Mouse (Mus musculus) intestine, embryonic 16.5 days (tissue): ENCODE measurements around the gene Evi5. TPM values are rescaled to one million over a fixed set of nuclear protein-coding genes. Genes with fewer than 3 reads are reported as not detected.
A peak's percentile ranks its signal among the peaks of the same experiment; 100 is the strongest.
"Not testable (repeated sequence)": the region's sequence is repeated elsewhere in the genome, so short reads cannot be mapped to it uniquely, and the experiment has no call there.

Experiments used
- ATAC-seq: fragments of 200-750 bp; cut with Nextera tagmentation; 2 replicates; pipeline ENCODE4 v1.8.0; 2017; ENCODE audit warnings: moderate TSS enrichment, moderate library complexity
- H3K27ac ChIP-seq: fragments of 300-500 bp; sonication (generic); 2 replicates; pipeline ENCODE4 v1.5.1; 2014; ENCODE audit warnings: mild to moderate bottlenecking, low read length
- H3K27me3 ChIP-seq: fragments of 300-500 bp; sonication (generic); replicated peaks from 2 replicates; pipeline ENCODE4 v1.6.1; 2014; ENCODE audit warnings: low read length, control low read depth, mixed read lengths; ENCODE audit not compliant: control insufficient read depth, insufficient read depth
- H3K36me3 ChIP-seq: fragments of 300-500 bp; sonication (generic); 2 replicates; pipeline ENCODE4 v1.6.1; 2014; ENCODE audit warnings: low read length, control low read depth; ENCODE audit not compliant: control insufficient read depth, insufficient read depth
- H3K4me1 ChIP-seq: fragments of 300-500 bp; sonication (generic); 2 replicates; pipeline ENCODE4 v1.6.1; 2014; ENCODE audit warnings: low read length, control low read depth, mixed read lengths; ENCODE audit not compliant: control insufficient read depth, insufficient read depth
- H3K4me2 ChIP-seq: fragments of 300-500 bp; sonication (generic); 2 replicates; pipeline ENCODE4 v1.6.1; 2014; ENCODE audit warnings: low read depth, low read length, control low read depth
- H3K4me3 ChIP-seq: fragments of 300-500 bp; sonication (generic); 2 replicates; pipeline ENCODE4 v1.5.1; 2014; ENCODE audit warnings: mild to moderate bottlenecking, low read length
- H3K9ac ChIP-seq: fragments of 300-500 bp; sonication (generic); 2 replicates; pipeline ENCODE4 v1.6.1; 2014; ENCODE audit warnings: low read depth, low read length
- H3K9me3 ChIP-seq: fragments of 300-500 bp; sonication (generic); 2 replicates; pipeline ENCODE4 v1.6.1; 2016; ENCODE audit warnings: low read length, control low read depth; ENCODE audit not compliant: control insufficient read depth
- WGBS: fragments of 180-500 bp; shearing (Covaris S2); extraction: QIAGEN DNeasy Blood & Tissue Kit; methylation state at CpG from one replicate; pipeline ENCODE4 v1.1.7; 2014; 5-methylcytosine and 5-hydroxymethylcytosine counted together
- polyA plus RNA-seq: library from polyadenylated mRNA; unstranded; fragments of >200 nt; fragmentation: Nextera tagmentation; extraction: Ambion mirVana; gene quantifications from 2 replicates; pipeline ENCODE4 v1.2.1, GENCODE M21; 2015

Gene Evi5
- polyA plus RNA-seq, 1 experiment from 2014 or later, result 53.4 TPM

DNA sequence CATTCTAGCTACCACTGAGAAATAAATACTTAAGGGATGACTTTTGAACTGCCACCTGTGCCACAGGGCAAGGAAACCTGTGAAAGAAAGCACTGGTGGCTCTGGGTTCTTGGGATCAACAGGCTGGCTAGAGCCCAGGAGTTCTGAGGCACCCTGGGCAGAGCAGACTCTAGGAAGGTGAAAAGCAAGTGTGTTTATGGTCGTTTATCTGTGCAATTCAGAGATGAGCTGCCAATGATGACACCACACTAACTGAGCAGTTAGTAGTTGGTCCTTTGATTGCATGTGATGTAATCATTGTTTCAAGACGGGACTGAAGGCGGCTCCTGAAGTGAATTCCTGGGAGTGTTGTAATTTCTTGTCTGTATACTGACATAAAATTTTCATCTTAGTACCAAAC is 29.4 kb upstream of the Evi5 start:
- 73% methylated on average over 3 of the region's 3 CpGs for WGBS
- H3K4me1 ChIP-seq, result 0 out of 2 replicates have a peak, but pooled peaks cover 2% of the 10 kb centered on the region
- no peaks in the 10 kb centered on the region for H3K27me3 ChIP-seq
- ATAC-seq, result no peak
- H3K9me3 ChIP-seq, result no peaks in the 10 kb centered on the region
- no peak overlapping the region for H3K4me3 ChIP-seq
- no peak overlapping the region for H3K9ac ChIP-seq
- no peak overlapping the region for H3K4me2 ChIP-seq
- H3K36me3 ChIP-seq, result peaks cover 26% of the 10 kb centered on the region
- H3K27ac ChIP-seq, result no peak overlapping the region

DNA sequence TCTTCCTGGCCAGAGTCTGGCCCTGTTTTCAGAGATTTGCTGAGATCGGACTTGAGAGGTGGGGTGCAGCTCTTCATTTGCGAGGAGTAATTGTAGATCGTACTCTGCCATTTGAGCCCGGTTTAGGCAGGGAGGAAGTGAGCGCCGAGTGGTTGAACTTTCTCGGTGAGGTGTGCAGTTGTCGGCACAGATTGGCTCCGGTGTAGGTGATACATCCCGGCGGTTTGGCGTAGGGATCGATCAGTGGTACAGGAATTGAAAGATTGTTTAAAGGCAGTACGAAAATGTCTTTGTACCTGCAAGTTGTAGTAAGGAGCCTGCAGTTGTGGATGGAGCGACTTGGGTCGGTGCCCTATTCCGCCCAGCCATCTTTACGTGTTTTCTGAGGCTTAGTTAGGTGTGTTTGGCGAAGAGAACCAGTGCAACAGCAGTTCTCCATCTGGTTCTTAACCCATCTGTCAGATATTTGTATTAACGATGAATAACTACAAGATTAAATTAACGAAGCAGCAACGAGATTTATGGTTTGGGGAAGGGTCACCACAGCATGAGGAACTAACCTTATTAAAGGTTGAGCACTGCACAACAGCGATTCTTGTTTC is 26.2 kb upstream of the Evi5 start:
- ATAC-seq, result peak; percentile 28; the same call in 1 of the 2 replicates
- under 1% methylated on average over 23 of the region's 23 CpGs for WGBS
- Histone ChIP-seq H3K9ac (peak overlapping the region; percentile 97), H3K4me2 (peak overlapping the region; percentile 69), H3K4me1 (0 out of 2 replicates have a peak, but pooled peaks cover 2% of the 10 kb centered on the region), H3K36me3 (peaks cover 16% of the 10 kb centered on the region), H3K27me3 (0 out of 2 replicates have a peak, but pooled peaks cover 3% of the 10 kb centered on the region), H3K27ac (peak overlapping the region; percentile 77), H3K4me3 (peak overlapping the region; percentile 83), H3K9me3 (no peaks in the 10 kb centered on the region)

DNA sequence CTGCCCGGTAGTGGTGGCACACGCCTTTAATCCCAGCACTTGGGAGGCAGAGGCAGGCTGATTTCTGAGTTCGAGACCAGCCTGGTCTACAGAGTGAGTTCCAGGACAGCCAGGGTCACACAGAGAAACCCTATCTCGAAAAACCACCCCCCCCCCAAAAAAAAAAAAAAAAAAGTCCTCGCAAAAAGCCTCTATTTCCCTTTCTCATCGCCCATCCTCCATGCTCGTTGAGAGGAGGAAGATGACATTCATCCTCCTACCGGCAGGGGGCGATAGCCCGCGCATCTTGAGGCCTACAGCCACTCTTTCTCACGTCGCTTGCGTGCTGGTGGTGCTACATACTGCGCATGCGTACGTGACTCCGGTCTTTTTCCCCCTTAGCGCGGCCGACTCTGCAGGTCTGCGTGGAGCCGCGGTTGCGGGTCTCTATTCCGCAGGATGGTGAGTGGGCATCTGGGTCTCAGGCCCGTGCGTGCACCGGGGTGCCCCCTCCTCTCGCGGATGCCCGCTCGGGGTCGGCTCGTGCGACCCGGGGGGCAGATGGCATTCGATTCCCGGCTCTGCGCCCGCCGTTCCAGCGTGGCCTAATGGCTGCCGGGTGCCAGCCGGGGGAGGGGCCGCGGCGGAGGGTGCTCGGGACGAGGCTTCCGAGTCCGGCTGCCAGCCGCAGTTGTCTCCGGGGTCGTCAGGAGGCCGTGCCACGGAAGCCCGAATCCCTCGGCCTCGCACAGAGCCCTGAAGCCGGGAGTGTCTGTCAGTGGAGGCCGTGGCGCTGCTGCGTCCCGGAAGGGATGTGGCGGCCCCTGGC is 25.5 kb upstream of the Evi5 start, which contains the start of gene Rpl5:
TSS of gene Rpl5 (plus strand) at position 297 of the 808 bp plus-strand sequence.
- H3K4me2 ChIP-seq, result peak within 1 kb of the TSS; percentile 69
- H3K27ac ChIP-seq, result peak within 1 kb of the TSS; percentile 77
- peaks cover 11% of the 10 kb centered on the region for H3K36me3 ChIP-seq
- H3K27me3 ChIP-seq, result 0 out of 2 replicates have a peak, but pooled peaks cover 3% of the 10 kb centered on the region
- peak within 1 kb of the TSS; percentile 83 for H3K4me3 ChIP-seq
- ATAC-seq, result peak; percentile 98
- WGBS, result 3% methylated on average over 66 of the region's 66 CpGs
- peak within 1 kb of the TSS; percentile 97 for H3K9ac ChIP-seq
- 0 out of 2 replicates have a peak, but pooled peaks cover 2% of the 10 kb centered on the region for H3K4me1 ChIP-seq
- H3K9me3 ChIP-seq, result no peaks in the 10 kb centered on the region

DNA sequence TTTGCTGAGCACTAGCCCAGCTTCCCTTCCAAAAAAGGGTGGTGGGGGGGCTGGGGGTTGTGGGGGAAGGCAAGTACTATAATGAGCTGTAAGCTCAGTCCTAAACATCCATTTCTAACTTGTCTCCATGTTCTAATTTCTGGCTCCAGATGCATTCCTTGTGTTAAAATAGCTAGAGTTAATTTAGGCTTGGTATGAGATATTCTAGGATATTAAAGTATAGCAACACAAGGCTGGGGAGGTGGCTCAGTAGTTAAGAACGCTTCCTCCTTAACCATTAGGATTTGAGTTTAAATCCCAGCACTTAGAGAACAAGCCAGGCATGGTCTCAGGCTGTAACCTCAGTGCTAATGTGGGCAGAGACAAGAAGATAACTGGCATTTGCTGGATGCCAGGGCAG is 21.4 kb upstream of the Evi5 start:
- Histone ChIP-seq H3K4me1 (no peaks in the 10 kb centered on the region), H3K9me3 (no peaks in the 10 kb centered on the region), H3K27ac (no peak overlapping the region), H3K4me2 (no peak overlapping the region), H3K9ac (no peak overlapping the region), H3K27me3 (0 out of 2 replicates have a peak, but pooled peaks cover 3% of the 10 kb centered on the region), H3K4me3 (no peak overlapping the region), H3K36me3 (no peaks in the 10 kb centered on the region)
- 58% methylated on average over 1 of the region's 1 CpGs for WGBS
- no peak for ATAC-seq

DNA sequence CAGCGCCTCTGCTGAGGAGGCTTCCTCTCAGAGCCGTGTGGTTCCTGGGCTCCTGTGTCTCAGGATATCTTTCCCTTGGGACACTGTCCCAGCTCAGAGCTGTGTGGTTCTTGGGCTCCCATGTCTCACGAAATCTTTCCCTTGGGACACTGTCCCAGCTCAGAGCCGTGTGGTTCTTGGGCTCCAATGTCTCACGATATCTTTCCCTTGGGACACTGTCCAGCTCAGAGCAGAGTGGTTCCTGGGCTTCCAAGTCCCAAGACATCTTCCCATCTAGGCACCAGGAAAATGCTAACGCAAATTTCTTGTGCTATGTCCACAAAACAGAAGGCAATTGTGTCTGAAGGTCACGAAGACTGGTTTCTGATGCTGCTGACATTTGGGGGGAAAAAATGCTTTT is 19.8 kb upstream of the Evi5 start:
- H3K27ac ChIP-seq, result no peak overlapping the region
- H3K4me2 ChIP-seq, result no peak overlapping the region
- ATAC-seq, result no peak
- H3K9me3 ChIP-seq, result no peaks in the 10 kb centered on the region
- no peaks in the 10 kb centered on the region for H3K36me3 ChIP-seq
- 69% methylated on average over 7 of the region's 7 CpGs for WGBS
- H3K4me1 ChIP-seq, result peaks cover 8% of the 10 kb centered on the region
- H3K4me3 ChIP-seq, result no peak overlapping the region
- 0 out of 2 replicates have a peak, but pooled peaks cover 3% of the 10 kb centered on the region for H3K27me3 ChIP-seq
- H3K9ac ChIP-seq, result no peak overlapping the region

DNA sequence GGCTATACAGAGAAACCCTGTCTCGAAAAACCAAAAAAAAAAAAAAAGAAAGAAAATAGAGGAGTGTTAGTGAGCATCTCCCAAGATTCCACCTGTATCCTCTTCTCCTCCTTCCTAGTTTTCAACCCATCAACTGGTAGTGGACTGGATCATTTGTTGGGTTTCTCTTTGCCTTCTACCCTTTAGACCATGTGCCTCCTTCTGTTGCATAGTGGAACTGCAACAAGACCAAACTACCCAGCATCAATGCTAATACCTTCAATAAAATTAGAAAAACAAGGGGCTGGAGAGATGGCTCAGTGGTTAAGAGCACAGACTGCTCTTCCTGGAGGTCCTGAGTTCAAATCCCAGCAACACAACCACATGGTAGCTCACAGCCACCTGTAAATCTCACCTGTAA is 16.6 kb upstream of the Evi5 start:
- H3K27me3 ChIP-seq, H3K36me3 ChIP-seq, H3K9ac ChIP-seq, H3K4me2 ChIP-seq, H3K27ac ChIP-seq, ATAC-seq, H3K4me1 ChIP-seq, H3K4me3 ChIP-seq, H3K9me3 ChIP-seq: not testable (repeated sequence)
- no CpG with 5 or more reads among the region's 1 CpGs for WGBS

DNA sequence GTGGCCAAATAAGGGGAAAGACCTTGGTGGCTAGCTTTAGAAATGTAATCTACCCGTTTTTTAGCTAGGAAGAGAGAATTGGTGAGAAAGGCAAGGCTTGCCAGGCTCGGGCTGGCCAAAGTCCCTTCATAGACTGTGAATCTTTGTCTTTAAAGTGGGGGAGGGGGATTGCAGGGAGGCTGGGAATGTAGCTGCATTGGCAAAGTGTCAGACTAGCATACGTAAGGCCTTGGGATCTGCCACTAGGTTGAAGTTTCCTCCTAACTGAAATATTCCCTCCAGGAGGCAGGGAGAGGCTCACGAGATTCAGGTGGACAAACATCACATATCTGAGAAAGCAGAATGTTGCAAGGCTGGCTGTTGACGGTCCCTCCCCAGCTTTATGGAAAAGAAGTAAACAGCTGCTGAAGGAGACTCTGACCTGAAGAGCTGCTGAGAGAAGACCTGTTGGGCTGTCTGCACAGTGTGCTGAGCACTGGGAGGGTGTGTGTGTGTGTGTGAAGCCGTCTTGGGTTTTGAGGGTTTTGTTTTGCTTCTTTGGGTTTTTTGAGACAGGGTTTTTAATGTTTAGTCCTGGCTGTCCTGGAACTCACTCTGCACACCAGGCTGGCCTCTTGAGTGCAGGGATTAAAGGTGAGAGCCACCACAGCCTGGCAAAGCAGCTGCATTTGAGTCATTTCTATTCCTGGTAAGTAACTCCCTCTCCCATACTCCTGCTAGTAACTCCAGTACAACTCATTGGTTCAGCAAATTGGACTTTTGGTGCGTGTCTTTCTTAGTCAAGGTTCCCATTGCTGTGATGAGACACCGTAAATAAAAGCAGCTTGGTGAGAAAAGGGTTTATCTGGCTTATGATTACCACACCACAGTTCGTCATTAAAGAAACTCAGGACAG is 15.3 kb upstream of the Evi5 start:
- 46% methylated on average over 9 of the region's 9 CpGs for WGBS
- H3K4me2 ChIP-seq, result no peak overlapping the region
- H3K4me1 ChIP-seq, result peaks cover 8% of the 10 kb centered on the region
- H3K27me3 ChIP-seq, result no peaks in the 10 kb centered on the region
- H3K9me3 ChIP-seq, result no peaks in the 10 kb centered on the region
- H3K36me3 ChIP-seq, result no peaks in the 10 kb centered on the region
- no peak overlapping the region for H3K4me3 ChIP-seq
- peak; percentile 82 for ATAC-seq
- H3K9ac ChIP-seq, result 0 out of 2 replicates have a peak overlapping the region, but pooled peaks have one; percentile 30
- H3K27ac ChIP-seq, result peak overlapping the region; percentile 37; the same call in 1 of the 2 replicates

DNA sequence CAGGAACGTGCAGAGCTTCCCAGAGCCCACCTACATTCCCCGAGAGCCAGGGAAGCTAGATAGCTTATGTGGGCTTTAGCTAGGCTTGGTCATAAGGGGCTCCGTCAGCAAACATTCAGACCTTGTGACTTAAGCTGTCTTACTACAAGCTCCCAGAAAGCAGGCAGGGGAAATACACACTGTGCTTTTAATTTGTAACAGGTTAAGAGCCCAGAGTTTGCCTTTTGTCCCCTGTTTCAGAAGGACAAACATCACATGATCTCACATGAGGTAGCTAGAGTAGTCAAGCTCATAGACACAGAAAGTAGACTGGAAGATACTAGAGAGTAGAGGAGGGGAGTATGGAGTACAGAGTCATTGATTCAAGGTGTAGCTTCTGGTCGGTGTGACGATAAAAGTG is 5.8 kb upstream of the Evi5 start:
- Histone ChIP-seq H3K9me3 (no peaks in the 10 kb centered on the region), H3K4me1 (no peaks in the 10 kb centered on the region), H3K36me3 (no peaks in the 10 kb centered on the region), H3K4me2 (no peak overlapping the region), H3K27me3 (no peaks in the 10 kb centered on the region), H3K9ac (no peak overlapping the region), H3K4me3 (no peak overlapping the region), H3K27ac (0 out of 2 replicates have a peak overlapping the region, but pooled peaks have one; percentile 4)
- 61% methylated on average over 5 of the region's 5 CpGs for WGBS
- ATAC-seq, result peak; percentile 84

DNA sequence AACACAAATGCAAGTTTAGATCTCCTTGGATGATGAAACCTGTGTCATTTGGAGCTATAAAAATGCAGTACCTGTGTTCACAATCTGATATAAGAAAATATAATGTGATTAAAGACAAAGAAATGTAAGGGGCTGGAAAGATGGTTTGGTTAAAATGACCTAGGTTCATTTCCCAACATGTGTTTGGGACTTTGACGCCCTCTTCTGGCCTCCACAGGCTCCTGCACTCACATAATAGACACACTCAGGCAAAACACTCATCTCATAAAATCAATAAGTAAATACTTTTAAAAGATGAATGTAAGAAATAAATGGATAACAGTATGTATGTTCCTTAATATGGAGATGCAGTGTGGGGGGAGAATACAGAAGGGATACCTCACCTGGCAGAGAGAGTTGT is 2.1 kb upstream of the Evi5 start:
- Histone ChIP-seq H3K4me1 (peaks cover 14% of the 10 kb centered on the region), H3K4me3 (no peak overlapping the region), H3K27ac (no peak overlapping the region), H3K4me2 (no peak overlapping the region), H3K9me3 (no peaks in the 10 kb centered on the region), H3K27me3 (no peaks in the 10 kb centered on the region), H3K9ac (no peak overlapping the region), H3K36me3 (no peaks in the 10 kb centered on the region)
- 85% methylated on average over 1 of the region's 1 CpGs for WGBS
- ATAC-seq, result no peak
